Mouse (Mus musculus) spleen, adult 2 months (tissue): ENCODE results near the gene Bcat1. TPM values are rescaled to one million over a fixed set of nuclear protein-coding genes. Genes with fewer than 3 reads are reported as not detected.

Source experiments
- DNase-seq, 2 experiments: peaks; one replicate each; pipeline versions ENCODE4 v3.0.0 to v3.0.0-alpha.2; 2012 to 2021; ENCODE audit warnings: low spot score in 2 of 2, low read depth in 1 of 2
- H3K27ac ChIP-seq: fragments of 200-500 bp; 2 replicates; pipeline ENCODE4 v1.5.1; 2012; ENCODE audit warnings: low read length, inconsistent platforms; ENCODE audit not compliant: insufficient read depth
- H3K27me3 ChIP-seq: fragments of 200-500 bp; 2 replicates; pipeline ENCODE4 v1.6.1; 2012; ENCODE audit warnings: mild to moderate bottlenecking, moderate library complexity, low read length, inconsistent platforms; ENCODE audit not compliant: control insufficient read depth, insufficient read depth
- H3K36me3 ChIP-seq: fragments of 200-500 bp; 2 replicates; pipeline ENCODE4 v1.6.1; 2012; ENCODE audit warnings: mild to moderate bottlenecking, low read length, inconsistent platforms; ENCODE audit not compliant: control insufficient read depth, insufficient read depth
- H3K4me1 ChIP-seq: fragments of 200-500 bp; 2 replicates; pipeline ENCODE4 v1.6.1; 2011; ENCODE audit warnings: inconsistent platforms; ENCODE audit not compliant: control insufficient read depth, insufficient read depth, insufficient read length
- H3K4me3 ChIP-seq: fragments of 200-500 bp; 2 replicates; pipeline ENCODE4 v1.5.1; 2011; ENCODE audit warnings: mild to moderate bottlenecking, inconsistent platforms; ENCODE audit not compliant: insufficient read depth, insufficient read length; ENCODE audit errors: extremely low read depth
- CTCF ChIP-seq: fragments of 200-500 bp; IDR thresholded peaks from 2 replicates; pipeline ENCODE4 v1.5.1; 2011; ENCODE audit warnings: mild to moderate bottlenecking, inconsistent platforms; ENCODE audit not compliant: insufficient read depth, insufficient read length, insufficient replicate concordance; ENCODE audit errors: extremely low read depth
- POLR2A ChIP-seq: fragments of 200-500 bp; IDR thresholded peaks from 2 replicates; pipeline ENCODE4 v1.6.1; 2011; ENCODE audit warnings: low read depth, low read length, inconsistent platforms
- WGBS: fragments of 180-500 bp; shearing (Covaris S2); methylation state at CpG from one replicate; pipeline ENCODE4 v1.1.7; 2018; 5-methylcytosine and 5-hydroxymethylcytosine counted together
- polyA plus RNA-seq: library from polyadenylated mRNA; depleted of rRNA; stranded (reverse); fragments of >200 nt; gene quantifications from 2 replicates; pipeline ENCODE4 v1.2.3, GENCODE M21; 2012

Gene Bcat1
- polyA plus RNA-seq, 1 experiment = 0.32 TPM

- TF ChIP-seq CTCF (no peak), POLR2A (no peak)
- peaks cover 3% of the 10 kb centered on the region; the same call in 1 of the 2 replicates for H3K4me1 ChIP-seq
- 85% methylated on average over 20 of the region's 20 CpGs for WGBS
Observed at GRCm38 (mm10) chr6:145044916-145045574, 30.9 kb downstream of the Bcat1 start.

GRCm38 (mm10) chr6:145040732-145041131, 35.3 kb downstream of the Bcat1 start:
- no peaks in the 10 kb centered on the region for H3K4me1 ChIP-seq
- 52% methylated on average over 7 of the region's 7 CpGs for WGBS
- TF ChIP-seq CTCF (no peak), POLR2A (no peak)
- H3K4me3 ChIP-seq = no peak overlapping the region
- H3K27me3 ChIP-seq = no peaks in the 10 kb centered on the region
- DNase-seq = no peak
- no peaks in the 10 kb centered on the region for H3K36me3 ChIP-seq
- H3K27ac ChIP-seq = no peak overlapping the region

More at GRCm38 (mm10) chr6:145044916-145045574, 30.9 kb downstream of the Bcat1 start:
- no peak overlapping the region for H3K4me3 ChIP-seq
- DNase-seq = no peak
- H3K36me3 ChIP-seq = no peaks in the 10 kb centered on the region
- no peak overlapping the region for H3K27ac ChIP-seq
- peaks cover 2% of the 10 kb centered on the region for H3K27me3 ChIP-seq

- Histone ChIP-seq H3K4me1 (no peaks in the 10 kb centered on the region), H3K36me3 (no peaks in the 10 kb centered on the region), H3K27me3 (no peaks in the 10 kb centered on the region), H3K4me3 (no peak overlapping the region), H3K27ac (no peak overlapping the region)
- WGBS = 80% methylated on average over 1 of the region's 1 CpGs
- DNase-seq = no peak
- no peak for TF ChIP-seq POLR2A
- TF ChIP-seq CTCF = no peak
Observed at GRCm38 (mm10) chr6:145037626-145038025, 38.4 kb downstream of the Bcat1 start.

GRCm38 (mm10) chr6:145035412-145035811, 40.6 kb downstream of the Bcat1 start:
- DNase-seq = no peak
- H3K27ac ChIP-seq = no peak overlapping the region
- H3K27me3 ChIP-seq = no peaks in the 10 kb centered on the region
- no peaks in the 10 kb centered on the region for H3K4me1 ChIP-seq
- H3K4me3 ChIP-seq = no peak overlapping the region
- 93% methylated on average over 9 of the region's 9 CpGs for WGBS
- TF ChIP-seq POLR2A (no peak), CTCF (no peak)
- no peaks in the 10 kb centered on the region for H3K36me3 ChIP-seq

GRCm38 (mm10) chr6:145030587-145030986, 45.4 kb downstream of the Bcat1 start:
- WGBS = 76% methylated on average over 9 of the region's 9 CpGs
- TF ChIP-seq CTCF (no peak), POLR2A (no peak)
- H3K4me3 ChIP-seq = no peak overlapping the region
- H3K27ac ChIP-seq = no peak overlapping the region
- DNase-seq = no peak
- H3K27me3 ChIP-seq = no peaks in the 10 kb centered on the region
- no peaks in the 10 kb centered on the region for H3K36me3 ChIP-seq
- no peaks in the 10 kb centered on the region for H3K4me1 ChIP-seq

GRCm38 (mm10) chr6:145023990-145024389, 52.0 kb downstream of the Bcat1 start:
- H3K27me3 ChIP-seq = no peaks in the 10 kb centered on the region
- WGBS = 88% methylated on average over 8 of the region's 8 CpGs
- no peak for TF ChIP-seq CTCF
- TF ChIP-seq POLR2A = no peak
- no peaks in the 10 kb centered on the region; the same call in 1 of the 2 replicates for H3K4me1 ChIP-seq
- H3K4me3 ChIP-seq = no peak overlapping the region
- no peaks in the 10 kb centered on the region for H3K36me3 ChIP-seq
- no peak overlapping the region for H3K27ac ChIP-seq
- no peak for DNase-seq

- peak; percentile 30 to 31 for DNase-seq
- WGBS = 75% methylated on average over 14 of the region's 14 CpGs
Observed at GRCm38 (mm10) chr6:145022966-145023725, 52.8 kb downstream of the Bcat1 start.

More at GRCm38 (mm10) chr6:145022966-145023725, 52.8 kb downstream of the Bcat1 start:
- H3K4me1 ChIP-seq = no peaks in the 10 kb centered on the region; the same call in 1 of the 2 replicates
- H3K4me3 ChIP-seq = no peak overlapping the region
- TF ChIP-seq CTCF (peak; percentile 47; the same call in 1 of the 2 replicates), POLR2A (no peak)
- no peaks in the 10 kb centered on the region for H3K27me3 ChIP-seq
- H3K27ac ChIP-seq = no peak overlapping the region
- no peaks in the 10 kb centered on the region for H3K36me3 ChIP-seq
